Mouse (Mus musculus): ENCODE results near the gene Rab3il1. TPM values are rescaled to one million over a fixed set of nuclear protein-coding genes. Genes with fewer than 3 reads are reported as not detected.

The Rab3il1 gene
- total and polyA plus RNA-seq, 2 experiments from 2014 or later = 19.7 to 22.2 TPM

GRCm38 (mm10) chr19:10041388-10042148 lies 40.1 kb downstream of the Rab3il1 start, which contains the start of gene Fads3:
Gene Fads3 (plus strand): TSS chr19:10041569.
- H3K27ac ChIP-seq = peak within 1 kb of the TSS; percentile 67
- ATAC-seq (peak; percentile 86), DNase-seq (ENCODE audit: low spot score) (peak; percentile 81)
- H3K4me3 ChIP-seq (ENCODE audit: low read length) = peak within 1 kb of the TSS; percentile 71
- no peaks in the 10 kb centered on the region for H3K36me3 ChIP-seq (ENCODE audit: insufficient read depth, low read length)
- TF ChIP-seq CTCF (IDR thresholded peaks at IDR 0.05; ENCODE audit: low read depth) = peak; percentile 32
- peak within 1 kb of the TSS; percentile 88 for H3K4me2 ChIP-seq (ENCODE audit: low read depth, low read length)
- H3K9me3 ChIP-seq (ENCODE audit: low read length) = no peaks in the 10 kb centered on the region
- no peaks in the 10 kb centered on the region for H3K27me3 ChIP-seq (ENCODE audit: insufficient read depth, low read length)
- under 1% methylated on average over 53 of the region's 69 CpGs for WGBS
- H3K4me1 ChIP-seq (ENCODE audit: insufficient read depth, low read length) = peaks cover 18% of the 10 kb centered on the region; the same call in 1 of the 2 replicates
- peak within 1 kb of the TSS; percentile 74 for H3K9ac ChIP-seq (replicated peaks; ENCODE audit: low read length)

GRCm38 (mm10) chr19:10042232-10042631 lies 40.8 kb downstream of the Rab3il1 start:
- 37% methylated on average over 6 of the region's 6 CpGs for WGBS
- Histone ChIP-seq H3K36me3 (ENCODE audit: insufficient read depth, low read length) (no peaks in the 10 kb centered on the region), H3K4me3 (ENCODE audit: low read length) (peak overlapping the region; percentile 71), H3K9ac (replicated peaks; ENCODE audit: low read length) (peak overlapping the region; percentile 74), H3K27me3 (ENCODE audit: insufficient read depth, low read length) (no peaks in the 10 kb centered on the region), H3K9me3 (ENCODE audit: low read length) (no peaks in the 10 kb centered on the region), H3K4me2 (ENCODE audit: low read depth, low read length) (peak overlapping the region; percentile 88), H3K4me1 (ENCODE audit: insufficient read depth, low read length) (peaks cover 18% of the 10 kb centered on the region; the same call in 1 of the 2 replicates), H3K27ac (peak overlapping the region; percentile 67; the same call in 1 of the 2 replicates)
- DNase-seq (ENCODE audit: low spot score) = no peak
- ATAC-seq = peak; percentile 11; the same call in 1 of the 2 replicates
- no peak for TF ChIP-seq CTCF (IDR thresholded peaks at IDR 0.05; ENCODE audit: low read depth)

GRCm38 (mm10) chr19:10042816-10043215 lies 41.3 kb downstream of the Rab3il1 start:
- no peaks in the 10 kb centered on the region for H3K27me3 ChIP-seq (ENCODE audit: insufficient read depth, low read length)
- WGBS = 73% methylated on average over 4 of the region's 4 CpGs
- H3K9me3 ChIP-seq (ENCODE audit: low read length) = no peaks in the 10 kb centered on the region
- peaks cover 18% of the 10 kb centered on the region; the same call in 1 of the 2 replicates for H3K4me1 ChIP-seq (ENCODE audit: insufficient read depth, low read length)
- 0 out of 2 replicates have a peak overlapping the region, but pooled peaks have one; percentile 74 for H3K9ac ChIP-seq (replicated peaks; ENCODE audit: low read length)
- no peaks in the 10 kb centered on the region for H3K36me3 ChIP-seq (ENCODE audit: insufficient read depth, low read length)
- peak overlapping the region; percentile 88 for H3K4me2 ChIP-seq (ENCODE audit: low read depth, low read length)
- peak overlapping the region; percentile 71 for H3K4me3 ChIP-seq (ENCODE audit: low read length)
- no peak overlapping the region; the same call in 1 of the 2 replicates for H3K27ac ChIP-seq
- TF ChIP-seq CTCF (IDR thresholded peaks at IDR 0.05; ENCODE audit: low read depth) = no peak
- DNase-seq (ENCODE audit: low spot score) (no peak), ATAC-seq (no peak)

GRCm38 (mm10) chr19:10043643-10044042 lies 42.2 kb downstream of the Rab3il1 start:
- no peak overlapping the region for H3K9ac ChIP-seq (replicated peaks; ENCODE audit: low read length)
- TF ChIP-seq CTCF (IDR thresholded peaks at IDR 0.05; ENCODE audit: low read depth) = no peak
- peaks cover 18% of the 10 kb centered on the region; the same call in 1 of the 2 replicates for H3K4me1 ChIP-seq (ENCODE audit: insufficient read depth, low read length)
- ATAC-seq (no peak), DNase-seq (ENCODE audit: low spot score) (no peak)
- peak overlapping the region; percentile 88 for H3K4me2 ChIP-seq (ENCODE audit: low read depth, low read length)
- H3K9me3 ChIP-seq (ENCODE audit: low read length) = no peaks in the 10 kb centered on the region
- H3K27ac ChIP-seq = no peak overlapping the region; the same call in 1 of the 2 replicates
- H3K36me3 ChIP-seq (ENCODE audit: insufficient read depth, low read length) = no peaks in the 10 kb centered on the region
- H3K4me3 ChIP-seq (ENCODE audit: low read length) = no peak overlapping the region
- no peaks in the 10 kb centered on the region for H3K27me3 ChIP-seq (ENCODE audit: insufficient read depth, low read length)

GRCm38 (mm10) chr19:10045707-10046106 lies 44.2 kb downstream of the Rab3il1 start:
- WGBS = 88% methylated on average over 2 of the region's 2 CpGs
- no peak overlapping the region for H3K4me2 ChIP-seq (ENCODE audit: low read depth, low read length)
- H3K9ac ChIP-seq (replicated peaks; ENCODE audit: low read length) = no peak overlapping the region
- no peak overlapping the region for H3K27ac ChIP-seq
- H3K4me3 ChIP-seq (ENCODE audit: low read length) = no peak overlapping the region
- H3K4me1 ChIP-seq (ENCODE audit: insufficient read depth, low read length) = peaks cover 18% of the 10 kb centered on the region; the same call in 1 of the 2 replicates
- TF ChIP-seq CTCF (IDR thresholded peaks at IDR 0.05; ENCODE audit: low read depth) = no peak
- H3K27me3 ChIP-seq (ENCODE audit: insufficient read depth, low read length) = no peaks in the 10 kb centered on the region
- no peak for ATAC-seq
- no peaks in the 10 kb centered on the region for H3K9me3 ChIP-seq (ENCODE audit: low read length)
- no peaks in the 10 kb centered on the region for H3K36me3 ChIP-seq (ENCODE audit: insufficient read depth, low read length)
- DNase-seq (ENCODE audit: low spot score) = no peak

GRCm38 (mm10) chr19:10046346-10046745 lies 44.9 kb downstream of the Rab3il1 start:
- no peak for TF ChIP-seq CTCF (IDR thresholded peaks at IDR 0.05; ENCODE audit: low read depth)
- no peak for DNase-seq (ENCODE audit: low spot score)
- no peaks in the 10 kb centered on the region for H3K27me3 ChIP-seq (ENCODE audit: insufficient read depth, low read length)
- WGBS = 68% methylated on average over 4 of the region's 4 CpGs
- peaks cover 18% of the 10 kb centered on the region; the same call in 1 of the 2 replicates for H3K4me1 ChIP-seq (ENCODE audit: insufficient read depth, low read length)
- no peak for ATAC-seq
- no peaks in the 10 kb centered on the region for H3K36me3 ChIP-seq (ENCODE audit: insufficient read depth, low read length)
- no peak overlapping the region for H3K4me2 ChIP-seq (ENCODE audit: low read depth, low read length)
- H3K27ac ChIP-seq = no peak overlapping the region
- no peak overlapping the region for H3K4me3 ChIP-seq (ENCODE audit: low read length)
- no peaks in the 10 kb centered on the region for H3K9me3 ChIP-seq (ENCODE audit: low read length)
- H3K9ac ChIP-seq (replicated peaks; ENCODE audit: low read length) = no peak overlapping the region

- Histone ChIP-seq H3K27ac (no peak overlapping the region), H3K4me2 (ENCODE audit: low read depth, low read length) (no peak overlapping the region), H3K36me3 (ENCODE audit: insufficient read depth, low read length) (no peaks in the 10 kb centered on the region), H3K4me3 (ENCODE audit: low read length) (no peak overlapping the region), H3K27me3 (ENCODE audit: insufficient read depth, low read length) (no peaks in the 10 kb centered on the region), H3K9me3 (ENCODE audit: low read length) (no peaks in the 10 kb centered on the region), H3K4me1 (ENCODE audit: insufficient read depth, low read length) (peaks cover 18% of the 10 kb centered on the region; the same call in 1 of the 2 replicates), H3K9ac (replicated peaks; ENCODE audit: low read length) (no peak overlapping the region)
- TF ChIP-seq CTCF (IDR thresholded peaks at IDR 0.05; ENCODE audit: low read depth) = no peak
- DNase-seq (ENCODE audit: low spot score) (no peak), ATAC-seq (no peak)
- 49% methylated on average over 3 of the region's 3 CpGs for WGBS
Measured at GRCm38 (mm10) chr19:10046983-10047382, 45.5 kb downstream of the Rab3il1 start.
